Mouse (Mus musculus) adrenal gland, adult 18-20 months (tissue): Measurements from ENCODE around the gene Fut11. TPM values are rescaled to one million over a fixed set of nuclear protein-coding genes. Genes with fewer than 3 reads are reported as not detected.
A peak's percentile ranks its signal among the peaks of the same experiment; 100 is the strongest.

Source experiments
- DNase-seq, 2 experiments: peaks; one replicate each; pipeline ENCODE4 v3.0.0; 2021 to 2022; ENCODE audit warnings: low spot score in 2 of 2
- long read RNA-seq, 2 experiments: library from polyadenylated mRNA; stranded (forward); transcript quantifications; one replicate each; pipeline ENCODE4 v2.0.0; 2021
- total RNA-seq, 2 experiments: library from RNA; stranded (reverse); gene quantifications; 1 replicate in 1 of 2; 2 replicates in 1 of 2; pipeline ENCODE4 v1.2.3; 2021

Fut11 gene
- total RNA-seq, result 10 to 100 TPM; 12.2 to 16.8 TPM
- long read RNA-seq, experiment 1, full-length matches to known transcripts, result 16 of 17 reads
- long read RNA-seq, experiment 1, partial matches to known transcripts, result 0 of 17 reads
- long read RNA-seq, experiment 1, other reads (novel, unspliced or antisense), result 1 of 17 reads
- long read RNA-seq, experiment 2, full-length matches to known transcripts, result 29 of 31 reads
- long read RNA-seq, experiment 2, partial matches to known transcripts, result 0 of 31 reads
- long read RNA-seq, experiment 2, other reads (novel, unspliced or antisense), result 2 of 31 reads

DNA sequence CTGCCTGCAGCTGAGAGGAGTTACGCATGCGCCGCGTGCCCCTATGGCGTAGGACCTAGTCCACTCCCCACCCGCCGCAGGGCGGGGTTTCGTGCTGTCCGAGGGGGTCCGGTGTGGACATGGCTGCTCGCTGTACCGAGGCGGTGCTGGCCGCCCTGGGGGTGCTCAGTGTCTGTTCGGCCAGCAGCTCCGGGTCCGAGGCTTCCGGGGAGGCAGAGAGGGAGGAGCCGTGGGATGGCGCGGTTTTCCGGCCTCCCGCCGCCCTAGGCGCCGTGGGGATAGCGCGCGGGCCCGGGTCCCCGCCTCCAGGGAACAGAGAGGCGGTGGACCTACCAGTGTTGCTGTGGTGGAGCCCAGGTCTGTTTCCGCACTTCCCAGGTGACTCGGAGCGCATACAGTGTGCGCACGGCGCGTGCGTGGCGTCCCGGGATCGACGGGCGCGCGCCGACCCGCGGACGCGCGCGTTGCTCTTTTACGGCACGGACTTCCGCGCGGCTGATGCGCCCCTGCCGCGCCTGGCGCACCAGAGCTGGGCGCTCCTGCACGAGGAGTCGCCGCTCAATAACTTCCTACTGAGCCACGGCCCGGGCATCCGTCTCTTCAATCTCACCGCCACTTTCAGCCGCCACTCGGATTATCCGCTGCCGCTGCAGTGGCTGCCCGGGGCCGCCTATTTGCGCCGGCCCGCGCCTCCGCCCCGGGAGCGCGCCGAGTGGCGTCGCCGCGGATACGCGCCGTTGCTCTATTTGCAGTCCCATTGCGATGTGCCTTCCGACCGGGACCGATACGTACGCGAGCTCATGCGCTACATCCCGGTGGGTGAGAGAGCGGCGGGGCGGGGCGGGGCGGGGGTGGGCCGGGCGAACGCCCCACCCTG, at the start of gene Fut11:
Gene Fut11, plus strand, starts transcription at position 85 of the 877 bp plus-strand sequence.
- DNase-seq, result peak; percentile 78 to 83

DNA sequence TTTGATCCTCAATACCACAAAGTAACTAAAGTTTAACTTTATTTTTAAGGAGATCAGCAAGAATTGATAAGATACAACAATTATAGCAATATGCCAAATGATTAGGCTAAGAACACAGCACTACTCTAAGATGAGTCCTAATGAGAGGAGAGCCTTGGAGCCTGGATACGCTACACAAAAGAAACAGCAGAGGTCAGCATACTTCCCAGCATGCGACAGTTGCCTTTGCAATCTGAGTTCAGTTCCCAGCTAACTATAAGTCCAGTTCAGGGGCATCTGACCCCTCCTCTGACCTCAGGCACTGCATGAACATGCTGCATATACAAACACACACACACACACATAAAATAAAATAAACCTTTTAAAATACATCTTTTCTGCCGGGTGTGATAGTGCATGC, 49.2 kb upstream of the Fut11 start:
- DNase-seq, result no peak

DNA sequence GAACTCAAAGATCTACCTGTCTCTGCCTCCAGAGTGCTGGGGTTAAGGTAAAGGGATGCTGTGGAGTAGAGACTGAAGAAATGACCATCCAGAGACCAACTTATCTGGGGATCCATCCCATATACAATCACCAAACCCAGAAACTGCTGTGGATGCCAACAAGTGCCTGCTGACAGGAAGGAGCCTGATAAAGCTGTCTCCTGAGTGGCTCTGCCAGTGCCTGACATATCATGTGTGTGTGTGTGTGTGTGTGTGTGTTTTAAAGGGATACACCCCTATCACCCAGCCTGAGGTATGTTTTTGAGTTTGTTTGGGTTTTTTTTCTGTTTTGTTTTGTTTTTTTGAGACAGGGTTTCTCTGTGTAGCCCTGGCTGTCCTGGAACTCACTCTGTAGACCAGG, 48.4 kb upstream of the Fut11 start:
- no peak for DNase-seq

DNA sequence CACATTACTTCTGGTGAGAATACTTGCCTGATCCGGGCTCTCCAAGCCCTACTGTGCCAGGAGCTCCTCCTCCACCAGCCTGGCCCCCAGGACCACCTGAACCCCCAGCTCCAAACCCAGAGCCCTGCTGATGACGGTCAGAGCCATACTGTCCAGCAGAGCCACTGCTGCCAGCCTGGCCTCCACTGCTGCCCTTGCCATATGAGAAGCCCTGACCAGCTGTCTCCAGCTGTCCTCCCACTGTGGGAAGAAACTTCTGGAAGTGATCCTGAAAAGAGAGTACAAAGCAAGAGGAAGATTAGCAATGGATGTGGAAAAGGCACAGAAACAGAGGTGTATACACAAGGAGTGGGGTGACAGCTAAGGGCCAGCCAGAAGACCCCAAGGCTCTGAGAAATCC, 43.8 kb upstream of the Fut11 start:
- DNase-seq, result no peak

DNA sequence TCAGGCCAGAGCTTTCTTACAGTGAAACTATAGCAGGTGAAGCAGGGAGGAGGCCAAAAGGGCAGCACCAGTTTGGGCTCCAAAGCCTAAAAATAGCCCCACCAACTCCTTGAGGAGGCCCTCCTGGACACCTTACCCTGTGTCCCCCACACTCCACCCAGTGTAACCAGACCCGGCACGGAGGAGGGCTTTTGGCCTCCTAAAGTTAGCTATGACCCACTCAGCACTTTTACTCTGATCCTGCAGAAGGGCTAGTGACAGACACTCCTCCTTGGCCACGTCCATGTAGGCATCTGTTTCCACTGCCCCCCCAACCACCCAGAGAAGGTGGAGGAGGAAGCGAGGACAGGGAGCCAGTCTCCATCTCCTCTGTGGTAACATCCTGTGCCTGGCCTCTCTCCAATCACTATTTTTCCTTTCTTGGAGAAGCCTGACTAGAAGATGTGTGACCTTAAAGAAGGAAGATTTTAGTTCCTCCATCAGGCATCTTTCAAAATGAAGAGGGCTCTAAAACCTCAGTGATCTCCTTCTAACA, 43.0 kb upstream of the Fut11 start:
- DNase-seq, result no peak

DNA sequence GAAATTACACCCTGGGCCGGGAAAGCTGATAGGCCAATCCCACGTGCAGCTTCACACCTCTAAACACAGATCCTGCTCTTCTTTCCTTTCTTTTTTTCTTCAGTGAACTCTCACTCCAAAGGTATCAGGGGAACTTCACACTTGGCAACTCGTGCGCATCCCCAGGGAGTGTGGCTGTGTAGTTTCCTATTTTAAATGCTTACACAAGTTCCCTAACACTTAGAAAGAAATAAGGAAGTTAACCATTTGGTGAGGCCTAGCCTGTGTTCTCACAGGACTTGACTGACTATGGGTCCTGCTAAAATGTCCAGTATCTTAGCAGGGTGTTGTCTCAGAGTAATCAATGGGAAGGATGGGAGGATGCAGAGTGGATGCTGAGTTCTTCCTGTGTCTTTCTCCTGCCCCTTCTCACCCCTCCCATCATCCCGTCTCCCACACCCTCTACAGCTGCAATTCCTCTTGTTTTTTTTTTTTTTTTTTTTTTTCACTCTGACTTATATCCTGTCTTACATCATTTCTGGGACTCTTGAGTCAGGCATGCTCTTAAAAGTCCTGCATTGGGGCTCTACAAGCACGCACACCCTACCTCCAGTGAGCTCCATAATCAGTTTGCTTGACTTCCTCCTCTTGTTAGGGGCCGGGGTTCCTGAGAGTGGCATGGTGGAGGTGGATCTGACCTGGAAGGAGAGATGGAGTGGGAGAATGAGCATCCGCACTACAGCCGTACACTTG, 39.9 kb upstream of the Fut11 start:
- DNase-seq, result no peak

DNA sequence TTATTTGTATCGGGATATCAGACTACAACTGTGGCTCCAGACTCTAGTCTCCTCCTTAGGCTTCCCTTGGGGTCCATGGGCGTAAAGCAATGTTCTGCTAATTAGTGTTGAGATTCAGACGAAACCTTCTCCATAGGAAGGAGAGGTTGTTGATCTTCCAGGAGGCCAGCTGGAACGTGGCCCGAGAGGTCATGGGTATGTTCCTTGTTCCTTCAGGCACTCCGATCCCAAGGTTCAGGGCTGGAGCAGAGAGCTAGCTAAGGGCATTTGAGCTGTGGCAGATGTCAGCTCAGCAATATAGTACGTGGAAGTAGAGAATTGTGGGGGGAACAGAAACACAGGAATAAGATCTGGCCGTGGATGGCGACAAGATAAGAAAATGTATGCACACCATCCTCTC, 39.0 kb upstream of the Fut11 start:
- DNase-seq, result no peak

DNA sequence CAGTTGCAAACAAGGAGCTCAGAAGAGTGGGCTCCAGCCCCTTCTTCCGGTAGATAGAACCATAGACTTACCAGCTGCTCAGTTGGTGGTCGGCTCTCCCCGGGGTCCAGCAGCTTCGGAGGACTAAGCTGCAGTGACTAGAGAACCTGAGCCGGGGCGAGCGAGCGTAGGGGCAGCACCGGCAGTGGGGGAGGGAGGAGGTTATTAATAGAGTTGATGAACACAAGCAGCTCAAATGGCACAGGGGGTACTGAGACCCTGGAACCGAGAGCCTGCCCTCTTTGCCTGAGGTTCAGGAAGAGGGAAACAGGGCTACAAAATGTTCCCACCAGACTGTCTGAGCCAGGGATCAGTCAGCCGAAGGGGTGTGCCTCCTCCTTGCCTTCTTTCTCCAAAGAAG, 38.4 kb upstream of the Fut11 start, which contains the start of gene Myoz1:
Gene Myoz1, minus strand, starts transcription at position 180 of the 400 bp plus-strand sequence.
- no peak for DNase-seq

DNA sequence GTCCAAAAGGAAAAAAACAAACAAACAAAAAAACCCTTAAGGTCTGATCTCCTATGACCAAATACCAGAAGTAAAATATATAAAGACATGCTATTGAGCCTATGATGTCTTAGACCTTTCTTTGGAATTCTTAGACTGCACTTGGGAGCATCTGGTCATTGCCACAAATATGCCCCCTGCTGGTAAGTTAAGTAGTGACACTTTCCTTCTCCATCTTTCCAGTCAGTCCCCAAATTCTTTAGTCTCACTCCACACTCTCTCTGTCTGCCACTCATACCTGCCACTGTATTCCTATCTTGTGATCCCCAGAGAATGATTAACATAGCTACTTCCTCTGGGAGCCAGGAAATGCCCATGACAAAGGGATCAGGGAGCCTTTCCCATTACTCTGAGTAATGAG, 36.4 kb upstream of the Fut11 start:
- no peak for DNase-seq

DNA sequence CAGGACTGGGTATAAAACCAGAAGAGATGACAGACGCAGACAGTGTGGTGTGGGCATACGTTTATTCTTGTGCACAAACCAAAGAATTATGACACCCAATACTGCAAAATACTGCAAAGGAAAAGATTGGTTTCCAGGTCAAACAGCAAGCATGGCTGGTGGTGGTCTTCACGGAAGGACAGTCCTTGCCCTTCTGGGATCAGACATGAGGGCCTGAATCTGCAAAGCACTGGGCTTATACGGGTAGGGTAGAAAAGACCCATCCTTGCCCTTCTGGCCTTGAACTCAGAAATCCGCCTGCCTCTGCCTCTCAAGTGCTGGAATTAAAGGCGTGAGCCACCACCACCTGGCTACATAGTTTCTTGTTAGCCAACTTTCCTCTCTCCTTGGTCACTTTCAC, 35.9 kb upstream of the Fut11 start:
- DNase-seq, result no peak

DNA sequence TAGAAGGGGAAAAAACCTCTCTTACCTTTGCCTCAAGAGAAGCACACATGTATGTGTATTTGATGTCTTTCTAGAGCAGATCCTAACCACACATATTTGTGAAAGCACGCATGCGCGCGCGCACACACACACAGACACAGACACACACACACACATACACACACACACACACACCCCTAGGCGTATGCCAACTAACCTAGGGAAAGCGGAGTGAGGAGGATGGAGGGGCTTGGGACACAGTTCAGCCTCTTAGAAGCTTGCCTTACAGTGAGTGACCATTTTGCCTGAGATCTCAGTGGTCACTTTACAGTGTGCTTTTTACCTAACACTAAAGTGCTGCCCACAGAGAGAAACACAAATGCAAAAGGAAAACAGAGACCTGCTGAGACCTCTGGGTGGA, 35.1 kb upstream of the Fut11 start:
- DNase-seq, result no peak

DNA sequence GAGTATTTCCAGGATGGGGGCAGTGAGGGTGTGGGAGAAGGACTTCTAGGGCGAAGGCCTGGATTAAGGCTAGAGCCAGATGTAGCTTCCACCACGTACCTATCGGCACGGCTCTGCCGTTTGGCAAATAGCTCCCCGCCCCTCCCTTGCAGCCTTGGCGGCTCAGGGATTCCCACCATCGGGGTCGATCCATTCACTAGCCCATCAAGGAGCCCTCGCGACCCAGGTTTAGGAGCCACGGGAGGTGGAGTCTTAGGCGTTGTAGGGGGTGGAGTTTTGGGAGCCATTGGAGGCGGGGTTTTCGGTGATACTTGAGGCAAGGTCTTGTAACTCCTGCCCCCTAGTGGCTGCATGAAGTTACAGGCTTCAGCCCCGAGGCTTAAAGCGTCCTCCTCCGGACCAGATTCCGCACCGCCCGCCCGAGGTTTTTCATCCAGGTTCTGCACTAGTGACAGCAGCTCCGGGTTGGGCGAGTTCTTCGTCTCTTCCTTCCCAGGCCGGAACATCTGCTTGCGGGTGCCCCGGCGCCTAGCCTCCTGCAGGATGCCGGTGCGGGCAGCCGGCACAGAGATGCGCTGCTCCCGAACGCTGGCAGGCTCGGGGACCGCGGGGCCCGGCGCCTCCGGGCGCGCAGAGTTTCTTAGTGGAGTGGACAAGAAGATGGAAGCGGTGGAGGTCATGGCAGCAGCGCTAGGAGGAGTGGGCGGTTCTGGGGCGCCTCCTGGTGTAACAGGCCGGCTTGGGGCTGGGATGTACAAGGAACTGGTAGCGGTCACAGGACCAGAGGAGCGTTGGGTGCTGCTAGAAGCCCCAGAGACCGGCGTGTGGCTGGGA, 33.7 kb upstream of the Fut11 start:
- peak; percentile 83 to 90 for DNase-seq

DNA sequence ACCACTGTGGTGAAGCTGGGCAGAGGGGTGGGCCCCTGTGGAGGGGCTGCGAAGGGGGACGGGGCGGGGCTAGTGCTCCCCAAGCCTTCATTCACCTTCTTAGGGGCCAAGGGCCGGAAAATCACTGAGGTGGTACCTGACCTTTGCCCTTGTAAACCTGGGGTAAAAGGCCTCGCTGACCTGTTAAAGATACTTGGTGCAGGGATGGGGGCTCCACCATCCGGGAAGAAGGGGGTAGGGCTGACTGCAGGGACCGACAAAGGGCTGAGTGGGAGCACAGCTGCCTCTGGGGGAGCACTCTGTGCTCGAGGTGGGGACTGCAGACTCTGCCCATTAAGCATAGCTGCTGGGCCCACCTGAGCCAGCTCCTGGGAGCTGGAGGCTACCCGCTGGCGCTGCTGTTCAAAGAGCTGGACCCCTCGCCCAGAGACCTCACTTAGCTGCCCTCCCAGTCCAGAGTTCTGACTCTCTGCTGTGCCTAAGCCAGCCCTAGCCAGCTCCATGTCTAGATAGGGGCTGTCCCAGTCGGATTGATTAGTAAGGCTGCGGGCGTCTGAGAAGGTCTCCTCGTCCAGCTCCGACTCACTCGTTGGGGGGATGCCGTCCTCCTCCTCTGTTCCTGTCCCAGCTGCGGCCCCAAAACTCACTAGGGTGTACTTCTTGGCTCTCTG, 33.0 kb upstream of the Fut11 start:
- DNase-seq, result no peak

DNA sequence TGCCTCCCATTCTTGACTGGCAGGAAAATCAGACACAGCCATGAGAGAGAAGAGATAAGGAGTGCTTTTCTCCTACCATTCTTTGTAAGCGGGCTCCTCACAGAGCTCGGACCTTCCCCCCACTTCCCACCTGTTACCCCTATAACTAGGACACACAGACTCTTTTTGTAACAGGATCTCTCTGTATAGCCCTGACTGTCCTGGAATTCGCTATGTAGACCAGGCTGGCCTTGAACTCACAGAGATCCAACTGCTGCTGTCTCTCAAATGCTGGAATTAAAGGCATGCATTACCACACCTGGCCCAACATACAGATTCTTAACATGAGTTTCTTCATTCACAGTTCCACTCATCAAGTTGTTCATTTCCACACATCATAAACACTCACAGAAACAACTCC, 32.0 kb upstream of the Fut11 start:
- no peak for DNase-seq

DNA sequence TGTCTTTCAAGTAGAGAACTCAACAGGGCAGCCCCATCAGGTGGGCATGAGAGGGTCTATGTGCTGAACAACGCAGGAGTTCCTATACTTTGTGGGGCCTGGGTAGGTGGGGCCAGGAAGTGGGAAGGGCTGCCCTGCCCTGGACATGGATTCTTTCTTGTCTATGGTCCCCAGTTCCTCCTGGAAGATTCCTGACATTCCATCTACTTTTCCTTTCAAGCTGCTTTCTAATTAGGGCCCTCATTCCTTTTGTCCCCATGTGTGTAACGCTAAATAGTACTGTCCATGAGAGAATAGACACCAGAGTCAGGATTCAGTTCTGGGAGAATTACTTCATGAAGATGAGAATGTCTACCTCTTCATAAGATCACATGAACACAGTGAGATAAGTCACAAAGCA, 31.2 kb upstream of the Fut11 start:
- no peak for DNase-seq

DNA sequence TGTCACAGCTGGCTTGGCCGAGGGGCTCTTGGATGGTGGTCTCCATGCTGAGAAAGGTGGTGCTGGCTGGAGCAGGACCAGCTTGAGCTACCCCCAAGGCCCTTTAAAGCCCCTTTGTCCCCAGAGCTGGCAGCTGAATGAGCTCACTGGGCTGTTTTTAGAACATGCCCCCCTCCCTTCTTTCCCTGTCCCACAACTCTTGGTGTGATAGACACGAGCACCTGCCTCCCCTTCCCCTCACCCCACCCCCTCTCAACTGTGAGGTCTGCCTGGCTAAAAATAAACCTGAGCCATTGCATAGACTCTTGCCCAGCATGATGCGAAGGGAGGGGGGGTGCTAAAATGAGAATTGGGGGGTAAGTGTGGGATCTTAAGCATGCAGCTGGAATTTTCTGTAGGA, 30.3 kb upstream of the Fut11 start:
- DNase-seq, result no peak

DNA sequence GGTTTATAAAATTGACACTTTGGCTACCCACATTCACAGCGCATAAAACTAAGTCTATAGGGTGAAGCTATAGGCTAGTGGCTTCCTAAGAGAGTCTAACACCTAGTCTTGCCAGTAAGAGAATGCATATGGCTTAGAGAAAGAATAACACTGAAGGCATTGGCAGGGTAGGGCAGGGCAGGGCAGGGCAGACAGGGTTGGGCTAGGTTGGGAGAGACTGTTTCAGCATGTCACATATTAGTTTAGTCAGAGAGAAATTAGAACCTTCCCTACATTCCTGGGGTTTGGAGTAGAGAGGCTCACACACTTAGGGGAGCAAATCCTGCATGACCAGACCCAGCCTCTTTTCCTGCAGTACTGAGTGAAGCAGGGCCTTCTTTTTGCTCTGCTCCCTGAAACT, 27.3 kb upstream of the Fut11 start:
- DNase-seq, result no peak

DNA sequence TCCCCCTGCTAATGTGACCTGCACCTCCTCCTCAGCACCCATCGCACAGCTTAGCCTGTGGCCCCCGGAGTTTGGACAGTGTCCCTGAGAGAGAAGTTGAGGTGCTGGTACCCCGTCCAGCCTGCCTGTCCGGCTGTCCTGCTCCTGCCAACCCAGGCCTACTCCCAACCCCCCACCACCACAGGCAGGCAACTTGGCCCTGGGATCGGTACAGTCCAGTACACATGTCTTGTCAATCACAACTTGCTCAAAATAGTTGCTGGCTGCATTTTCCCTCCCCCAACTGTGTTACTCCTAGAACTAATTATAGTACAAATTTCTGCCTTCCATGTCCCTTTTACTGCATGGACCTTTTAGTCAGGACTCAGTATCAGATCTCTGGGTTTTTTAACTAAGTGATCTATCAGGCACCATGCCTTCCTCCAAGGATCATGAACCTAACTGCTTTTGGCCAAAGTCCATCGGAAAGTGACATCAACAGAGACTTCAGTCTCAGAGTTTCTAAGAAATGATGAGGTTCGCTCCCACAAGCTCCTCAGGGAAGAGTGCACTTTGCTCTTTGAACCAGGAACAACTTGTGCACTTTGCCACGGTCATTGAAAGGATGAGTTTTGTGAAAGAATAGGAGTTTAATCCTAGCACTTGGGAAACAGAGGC, 26.5 kb upstream of the Fut11 start, which contains the start of gene Synpo2l:
Gene Synpo2l, minus strand, starts transcription at position 201 of the 657 bp plus-strand sequence.
- no peak for DNase-seq

DNA sequence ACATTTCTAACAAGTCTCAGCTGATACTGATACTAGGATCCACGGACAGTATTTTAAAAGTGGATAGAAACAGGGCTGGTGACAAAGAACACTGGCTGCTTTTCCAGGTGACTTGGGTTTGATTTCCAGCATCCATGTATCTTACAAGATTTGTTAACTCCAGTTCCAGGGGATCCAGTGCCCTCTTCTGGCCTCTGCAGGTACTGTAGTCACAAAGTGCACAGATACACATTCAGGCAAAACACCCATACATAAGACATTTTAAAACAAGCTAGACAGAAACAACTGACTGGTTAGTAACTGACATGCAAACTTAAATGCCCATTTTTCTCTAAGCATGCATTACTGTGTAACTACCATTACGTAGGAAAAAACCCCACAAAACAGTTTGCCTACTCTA, 21.8 kb upstream of the Fut11 start:
- DNase-seq, result peak in 1 of 2 experiments; percentile 31

DNA sequence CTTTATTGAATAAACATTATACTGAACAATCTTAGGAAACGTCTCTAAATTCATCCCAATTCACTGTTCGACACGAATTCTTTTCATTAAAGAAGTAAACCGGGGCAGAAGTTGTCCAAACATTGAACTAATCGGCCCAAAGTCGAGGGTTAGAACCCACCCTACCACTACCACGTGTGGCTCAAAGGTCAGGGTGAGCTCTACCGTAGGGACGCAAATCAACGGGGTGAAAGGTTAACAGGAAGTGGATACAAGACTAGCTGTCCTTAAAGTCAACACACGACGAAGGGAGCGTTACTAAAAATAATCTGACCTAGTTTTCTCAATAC, 21.1 kb upstream of the Fut11 start:
- DNase-seq, result peak; percentile 31 to 36
